Mouse (Mus musculus) spleen, embryonic (tissue): Measurements from ENCODE around the gene Bcl2a1d.
"Not testable (repeated sequence)": the region's sequence is repeated elsewhere in the genome, so short reads cannot be mapped to it uniquely, and the experiment has no call there.

ENCODE experiments used
- CTCF ChIA-PET: fragments of 350-600 bp; sonication (Branson Sonifier 250); formaldehyde crosslinking; loops from one replicate; lab custom pipeline; 2022; lab: Charles Lee

Bcl2a1d gene

GRCm38 (mm10) chr9:88691307-88691706 is 40.4 kb downstream of the Bcl2a1d start:
- CTCF ChIA-PET = not testable (repeated sequence)

- CTCF ChIA-PET = not testable (repeated sequence)
Measured at GRCm38 (mm10) chr9:88689451-88689850, 42.3 kb downstream of the Bcl2a1d start.

GRCm38 (mm10) chr9:88686719-88687118 is 45.0 kb downstream of the Bcl2a1d start:
- CTCF ChIA-PET = not testable (repeated sequence)
